Mouse (Mus musculus): ENCODE measurements around the gene Rpusd3.
A peak's percentile ranks its signal among the peaks of the same experiment; 100 is the strongest.

The Rpusd3 gene

DNA sequence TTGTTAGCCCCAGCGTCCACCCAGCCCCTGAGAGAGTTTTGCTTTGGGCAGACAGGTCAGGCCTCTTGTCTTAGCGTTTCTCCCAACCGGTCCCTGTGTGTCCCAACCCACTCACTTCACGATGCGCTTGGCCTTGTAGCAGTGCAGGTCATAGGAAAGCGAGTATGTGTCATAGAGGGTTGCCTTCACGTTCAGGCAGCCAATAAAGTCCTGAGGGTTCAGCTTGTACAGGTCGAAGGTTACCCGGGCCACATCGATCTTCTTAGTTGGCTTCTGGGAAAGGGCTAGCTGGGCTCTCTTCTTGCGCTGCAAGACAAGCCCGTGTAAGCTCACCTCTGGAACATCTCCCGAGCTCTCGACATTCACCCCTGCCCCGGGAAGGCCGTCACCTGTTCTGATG is 8.9 kb upstream of the Rpusd3 start:
- DNase-seq, result no peak

GRCm38 (mm10) chr6:113427397-113427796 is 8.3 kb upstream of the Rpusd3 start:
- DNase-seq, result no peak

- no peak for DNase-seq
These were observed 7.6 kb upstream of the Rpusd3 start for GRCm38 (mm10) chr6:113426696-113427095.

DNA sequence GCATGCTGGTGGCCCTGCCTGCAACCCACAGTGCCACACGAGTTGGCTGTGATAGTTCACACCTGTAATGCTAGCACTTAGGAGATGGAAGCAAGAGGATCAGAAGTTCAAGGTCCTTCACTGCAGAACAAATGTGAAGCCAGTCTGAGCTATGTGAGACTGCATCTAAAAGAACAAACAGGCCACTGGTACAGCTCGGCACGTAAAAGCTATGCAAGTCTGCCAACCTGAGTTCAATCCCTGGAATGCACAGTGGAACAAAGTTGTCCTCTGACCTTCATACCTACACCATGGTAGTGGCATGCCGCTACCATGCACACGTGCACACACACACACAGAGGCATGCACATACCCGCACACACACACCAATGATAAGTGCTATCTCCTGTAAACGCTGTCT is 5.0 kb upstream of the Rpusd3 start:
- no peak for DNase-seq

DNA sequence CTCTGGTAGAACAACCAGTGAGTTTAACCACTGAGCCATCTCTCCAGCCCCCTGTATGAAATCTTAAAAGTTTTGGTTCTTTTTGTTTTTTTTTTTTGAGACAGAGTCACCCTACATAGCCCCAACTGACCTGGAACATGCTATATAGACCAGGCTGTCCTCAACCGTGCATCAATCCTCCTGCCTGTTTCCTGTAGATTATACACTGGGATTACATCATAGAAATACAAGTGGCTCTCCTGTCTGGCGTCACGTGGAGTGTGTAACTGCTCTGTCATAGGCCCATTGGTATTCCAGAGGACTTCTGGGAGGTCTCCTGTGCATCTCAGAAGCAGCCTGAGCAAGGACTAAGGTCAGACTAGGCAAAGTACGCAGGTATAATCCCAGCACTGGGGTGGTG is 3.9 kb upstream of the Rpusd3 start:
- no peak for DNase-seq

DNA sequence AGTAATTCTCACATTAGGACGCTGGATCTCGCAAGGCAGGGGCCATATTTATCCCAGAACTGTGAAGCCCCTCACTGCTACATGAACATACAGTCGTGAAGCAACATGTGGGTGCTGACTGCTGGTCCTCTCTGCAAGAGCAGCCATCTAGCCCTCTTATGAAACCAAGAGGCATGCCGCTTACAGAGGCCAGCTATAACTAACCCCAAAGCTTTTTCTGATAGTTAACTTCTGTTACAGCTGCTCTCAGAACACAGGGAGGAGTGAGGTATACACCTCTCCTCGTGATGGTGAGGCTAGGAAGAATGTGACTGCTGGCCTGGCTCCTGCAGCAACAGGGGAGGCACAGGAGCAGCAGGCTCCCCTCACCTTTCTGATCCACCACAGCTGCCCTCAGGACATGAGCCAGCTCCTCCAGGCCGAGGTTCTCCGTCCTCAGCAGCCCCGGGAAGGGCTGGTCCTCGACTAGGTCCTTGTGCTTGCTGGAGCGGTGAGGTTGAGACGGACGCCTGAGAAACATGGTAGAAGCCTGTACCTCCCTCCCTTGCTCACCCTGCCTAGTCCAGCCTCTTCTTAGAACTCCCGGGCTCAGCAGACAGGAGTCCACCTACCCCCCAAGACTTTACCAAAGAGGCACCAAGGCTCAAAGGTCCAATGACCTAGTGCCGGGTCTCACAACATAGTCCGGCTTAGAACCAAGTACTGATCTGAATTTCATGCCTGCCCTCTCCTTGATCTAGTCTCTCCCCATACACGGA is 520 bp downstream of the Rpusd3 start:
- no peak for DNase-seq

- no peak for DNase-seq
These were observed 2.7 kb downstream of the Rpusd3 start for GRCm38 (mm10) chr6:113416416-113416815.

DNA sequence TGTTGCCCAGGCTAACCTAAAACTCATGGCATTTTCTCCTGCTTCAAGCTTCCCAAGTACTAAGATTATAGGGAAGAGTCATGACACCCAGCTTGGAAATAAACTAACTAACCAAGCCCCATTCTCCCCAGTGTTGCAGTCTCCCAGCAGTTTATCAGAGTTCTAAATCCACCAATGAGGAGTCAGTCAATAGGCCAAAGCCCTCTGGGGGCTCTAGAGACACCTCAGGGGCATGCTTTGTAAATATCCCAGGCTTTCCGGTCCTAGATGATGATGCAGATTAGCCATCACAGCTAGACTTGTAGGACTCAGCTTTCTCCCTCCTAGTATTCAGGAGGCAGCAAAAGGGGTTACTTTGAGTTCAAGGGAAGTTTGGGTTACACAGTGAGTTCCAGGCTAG is 9.1 kb downstream of the Rpusd3 start:
- no peak for DNase-seq

DNA sequence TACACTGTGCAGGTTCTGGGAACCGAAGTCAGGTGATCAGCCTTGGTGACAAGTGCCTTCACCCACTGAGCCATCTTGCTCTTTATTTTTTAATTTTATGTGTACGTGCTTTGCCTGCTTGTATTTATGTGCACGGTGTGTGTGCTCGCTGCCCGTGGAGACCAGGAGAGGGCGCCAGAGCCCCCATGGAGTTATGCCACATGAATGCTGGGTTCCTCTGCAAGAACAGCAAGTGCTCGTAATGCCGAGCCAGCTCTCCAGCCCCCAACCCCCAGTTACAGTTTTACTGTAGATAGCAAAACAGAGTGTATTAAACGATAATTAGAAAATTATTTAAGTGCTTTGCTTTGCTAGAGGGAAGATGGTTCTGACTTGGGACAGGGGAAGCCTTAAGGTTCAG is 12.5 kb downstream of the Rpusd3 start:
- DNase-seq, result no peak

- no peak for DNase-seq
These were observed 13.7 kb downstream of the Rpusd3 start for GRCm38 (mm10) chr6:113405483-113405882.

DNA sequence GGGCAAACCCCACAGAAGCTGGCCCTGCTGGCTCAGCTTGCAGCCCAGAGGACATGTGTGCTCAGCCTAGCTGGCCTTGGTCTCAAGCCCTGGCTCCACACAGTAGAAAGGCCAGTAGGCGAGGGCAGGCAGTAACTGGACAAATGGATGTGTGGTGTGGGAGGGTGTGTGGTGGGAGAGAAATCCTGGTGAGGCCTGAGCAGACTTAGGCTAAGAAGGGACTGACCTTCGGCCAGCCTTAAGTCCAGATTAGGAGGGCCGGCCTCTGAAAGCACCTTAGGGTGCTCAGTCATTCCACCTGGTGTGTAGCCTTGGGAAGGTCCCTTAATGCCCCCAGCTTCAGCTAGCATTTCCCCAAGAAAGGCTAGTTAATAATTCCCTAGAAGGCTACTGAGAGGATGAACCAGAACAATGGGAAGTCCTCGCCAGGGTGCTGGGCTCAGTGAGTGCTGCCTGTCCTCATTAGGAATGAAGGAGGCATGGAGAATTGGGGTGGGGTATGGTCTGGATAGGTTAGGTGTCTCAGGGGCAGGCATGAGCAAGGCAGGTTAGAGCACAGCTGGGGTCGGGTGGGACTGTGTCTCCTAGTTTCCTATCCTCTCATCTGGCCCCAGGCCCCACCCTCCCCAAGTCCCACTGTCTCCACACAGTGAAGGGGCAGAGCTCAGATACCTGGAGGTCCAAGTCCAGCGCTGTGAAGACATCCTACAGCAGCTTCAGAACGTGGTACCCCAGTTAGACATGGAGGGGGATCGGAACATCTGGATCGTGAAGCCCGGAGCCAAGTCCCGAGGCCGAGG is 14.3 kb downstream of the Rpusd3 start:
- no peak for DNase-seq

DNA sequence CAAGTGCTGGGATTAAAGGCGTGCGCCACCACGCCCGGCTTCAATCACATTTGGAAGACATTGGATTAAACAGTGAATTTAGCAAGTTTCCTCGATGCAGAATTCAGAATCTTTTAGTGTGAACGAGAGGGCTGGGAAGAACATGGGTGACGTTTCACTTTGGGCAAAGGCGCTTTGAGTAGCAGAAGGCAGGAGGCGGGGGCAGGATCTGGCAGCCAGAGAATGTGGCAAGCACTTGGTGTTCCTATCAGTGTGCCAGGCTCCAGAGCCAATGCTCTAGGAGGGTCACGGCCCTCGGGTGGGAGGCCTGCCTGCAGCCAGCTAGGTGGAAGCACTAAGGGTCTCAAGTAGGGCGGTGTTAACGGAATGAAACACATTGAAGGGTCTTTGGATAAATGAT is 17.0 kb downstream of the Rpusd3 start:
- no peak for DNase-seq

GRCm38 (mm10) chr6:113396270-113397030 is 22.7 kb downstream of the Rpusd3 start:
- DNase-seq, result no peak

DNA sequence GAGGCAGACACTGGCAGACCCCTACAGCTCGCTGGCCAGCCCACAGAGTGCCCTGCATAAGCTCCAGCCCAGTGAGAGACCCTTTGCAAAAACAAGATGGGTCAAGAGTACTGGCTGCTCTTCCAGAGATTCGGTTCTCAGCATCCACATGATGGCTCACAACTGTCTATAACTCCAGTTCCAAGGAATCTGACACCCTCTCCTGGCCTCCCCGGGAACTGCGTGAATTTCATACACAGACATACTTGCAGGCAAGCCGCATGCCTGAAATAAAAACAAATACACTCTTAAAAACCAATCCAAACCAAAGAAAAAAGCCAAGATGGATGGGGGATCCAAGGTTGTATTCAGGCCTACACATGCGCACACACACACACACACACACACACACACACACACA is 23.6 kb downstream of the Rpusd3 start:
- no peak for DNase-seq

DNA sequence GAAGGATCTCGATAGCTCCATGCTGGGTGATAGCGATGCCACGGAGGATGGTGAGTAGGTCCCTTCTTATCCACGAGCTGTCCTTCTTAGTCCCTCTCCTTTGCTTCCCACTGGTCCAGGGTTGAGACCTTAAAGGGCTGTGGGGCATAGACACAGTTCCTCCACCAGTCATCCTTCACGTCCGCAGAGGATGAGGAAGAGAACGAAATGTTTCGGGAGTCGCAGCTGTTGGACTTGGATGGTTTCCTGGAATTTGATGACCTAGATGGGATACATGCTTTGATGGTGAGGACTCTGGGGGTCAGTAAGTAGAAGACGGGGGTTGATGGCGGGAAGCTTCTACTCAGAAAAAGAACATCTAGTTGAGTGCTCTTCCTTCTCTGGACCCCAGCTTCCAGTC is 24.3 kb downstream of the Rpusd3 start:
- DNase-seq, result no peak

GRCm38 (mm10) chr6:113393951-113394350 is 25.2 kb downstream of the Rpusd3 start:
- no peak for DNase-seq

GRCm38 (mm10) chr6:113392387-113393071 is 26.6 kb downstream of the Rpusd3 start:
- peak; percentile 43 for DNase-seq

DNA sequence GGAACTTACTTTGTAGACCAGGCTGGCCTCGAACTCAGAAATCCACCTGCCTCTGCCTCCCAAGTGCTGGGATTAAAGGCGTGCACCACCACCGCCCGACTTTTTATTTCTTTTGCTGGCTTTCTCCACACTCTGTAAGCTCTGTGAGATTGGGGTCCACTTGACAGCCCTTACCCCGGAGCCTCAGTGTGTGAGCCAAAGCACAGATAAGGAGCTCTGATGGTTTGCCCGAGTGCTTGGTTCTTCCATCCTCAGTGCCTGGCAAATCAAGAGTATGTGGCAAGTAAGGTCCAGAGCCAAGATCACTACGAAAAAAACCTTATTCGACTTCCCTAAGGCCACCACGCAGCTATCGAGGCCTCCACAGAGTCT is 27.1 kb downstream of the Rpusd3 start:
- no peak for DNase-seq

DNA sequence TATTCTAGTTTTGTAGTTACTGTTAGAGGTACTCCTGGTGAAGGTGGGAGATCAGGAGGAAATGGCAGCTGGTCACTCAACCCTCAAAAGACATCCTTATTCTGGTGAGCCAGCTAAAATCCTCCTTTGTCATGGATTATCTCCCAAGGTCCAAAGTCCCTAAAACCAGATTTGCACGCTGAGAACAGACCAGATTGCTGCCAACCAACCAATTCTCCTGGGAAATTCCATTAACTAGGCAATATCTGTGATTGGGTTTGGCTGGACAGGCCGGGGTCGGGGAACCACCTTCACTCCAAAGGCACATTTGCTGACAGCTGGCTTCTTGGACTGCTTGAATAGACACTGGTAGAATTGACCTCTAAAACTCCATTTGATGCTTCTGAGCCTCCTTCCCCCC is 28.4 kb downstream of the Rpusd3 start:
- no peak for DNase-seq

DNA sequence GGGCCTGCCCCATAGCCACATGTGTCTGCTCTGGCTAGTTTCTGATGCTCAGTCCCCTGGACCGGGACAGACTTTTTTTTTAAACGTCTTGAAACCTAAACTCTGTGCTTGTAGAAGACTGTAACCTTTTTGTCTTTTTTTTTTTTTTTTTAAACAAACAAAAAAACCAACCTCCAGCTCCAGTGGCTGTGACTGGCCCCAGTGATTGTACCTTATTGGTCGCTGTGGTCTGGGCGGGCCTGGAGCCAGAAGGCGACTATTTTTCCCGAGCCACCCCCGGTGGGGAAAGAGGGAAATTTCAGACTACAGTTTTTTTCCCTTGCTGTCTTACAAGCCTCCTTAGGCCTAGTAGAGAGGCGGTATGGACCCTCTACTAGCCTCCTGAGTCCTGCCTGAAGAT is 30.2 kb downstream of the Rpusd3 start, which contains the start of gene Ttll3:
Gene Ttll3, plus strand, starts transcription at position 301 of the 400 bp plus-strand sequence.
- no peak for DNase-seq

DNA sequence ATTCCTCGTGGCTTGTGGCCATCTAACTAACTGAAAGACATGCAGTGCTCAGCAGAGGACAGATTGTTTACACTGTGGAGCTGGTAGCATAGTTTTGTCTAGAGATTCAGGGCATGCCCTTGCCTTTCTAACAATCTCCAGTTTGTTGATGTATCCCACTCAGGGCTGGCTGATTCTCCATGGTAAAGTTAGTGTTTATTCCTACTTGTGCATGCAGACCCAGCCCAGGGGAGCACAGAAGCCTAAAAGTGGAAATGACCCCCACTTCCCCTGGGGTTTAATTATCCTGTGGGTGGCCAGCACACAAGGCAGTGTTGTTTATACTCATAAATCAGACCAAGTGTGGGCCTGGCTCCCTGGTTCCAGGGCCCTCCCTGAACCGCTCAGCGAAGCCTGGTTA is 33.1 kb downstream of the Rpusd3 start:
- no peak for DNase-seq

- DNase-seq, result no peak
These were observed 33.9 kb downstream of the Rpusd3 start for GRCm38 (mm10) chr6:113385160-113385714.

Data from cerebellum, adult 8-10 months (tissue).